Comparison of ENCODE assay signal across 8 mouse cellular contexts in genomic region chr1:95313393-95314228, GRCm38 (mm10). TPM values are rescaled to one million over a fixed set of nuclear protein-coding genes. Genes with fewer than 3 reads are reported as not detected.
DNase-seq lines count a peak whose midpoint lies in the region; ATAC-seq and TF ChIP-seq lines count a peak whose summit lies in the region.

Gene Fam174a, plus strand, starts transcription at chr1:95313623.

- peak; percentile 84 for TF ChIP-seq POLR2A in cortical plate, adult 2 months (IDR thresholded peaks at IDR 0.05; ENCODE audit: extremely low read depth, insufficient read depth, low read length)

- peak within 1 kb of the TSS; percentile 96 for H3K27ac ChIP-seq in cortical plate, adult 2 months (ENCODE audit: insufficient read depth, low read length)

- no peak for TF ChIP-seq CTCF in cortical plate, adult 2 months (IDR thresholded peaks at IDR 0.05; ENCODE audit: extremely low read depth, insufficient read depth, low read length)

- ATAC-seq in activated CD4-positive, CD25-positive, alpha-beta regulatory T cell, adult 4 months: peak; percentile 96

- no peaks in the 10 kb centered on the region for H3K9me3 ChIP-seq in megakaryocyte, embryonic 14.5 days

- peak within 1 kb of the TSS; percentile 62 for H3K4me3 ChIP-seq in cortical plate, adult 2 months (ENCODE audit: insufficient read depth, low read length)
- H3K4me3 ChIP-seq in megakaryocyte, embryonic 14.5 days (replicated peaks): peak within 1 kb of the TSS; percentile 100

- no peaks in the 10 kb centered on the region for H3K36me3 ChIP-seq in megakaryocyte, embryonic 14.5 days (replicated peaks; ENCODE audit: low read length)

- no peaks in the 10 kb centered on the region for H3K27me3 ChIP-seq in megakaryocyte, embryonic 14.5 days (replicated peaks)

- peaks cover 5% of the 10 kb centered on the region; the same call in 1 of the 2 replicates for H3K4me1 ChIP-seq in cortical plate, adult 2 months (ENCODE audit: control insufficient read depth, insufficient read depth, low read length)
- H3K4me1 ChIP-seq in megakaryocyte, embryonic 14.5 days: peaks cover 45% of the 10 kb centered on the region

- DNase-seq in gastrocnemius, adult 8-10 months (ENCODE audit: low spot score in 2 of 2): peak; percentile 85 to 91
- DNase-seq in hindlimb bud, embryonic 11.5 days (ENCODE audit: extremely low spot score, low read depth, low spot score): peak; percentile 57
- DNase-seq in left cerebral cortex, adult 8-10 months (ENCODE audit: low spot score in 2 of 2): peak; percentile 78 to 91
- DNase-seq in right cerebral cortex, postnatal 10 days (ENCODE audit: low spot score in 2 of 2): peak; percentile 96 to 97
- peak; percentile 89 for DNase-seq in urinary bladder, postnatal 25 days (ENCODE audit: low spot score)

RNA-seq across cellular contexts. Expression of gene Fam174a, which starts in this region (rescaled TPM):
- polyA plus RNA-seq in activated CD4-positive, CD25-positive, alpha-beta regulatory T cell, adult 4 months (2017; shearing (Covaris generic)): 1 to 10 TPM; 2.2 to 3.4 TPM
- 44.9 and 47.6 TPM in 2 replicates for polyA plus RNA-seq in cortical plate, adult 2 months (2012; rRNA removed)
- total RNA-seq in gastrocnemius, adult 8-10 months (2022): 10 to 100 TPM; 34.8 to 41.4 (median 38.1) TPM
- total RNA-seq in left cerebral cortex, adult 8-10 months (2022): 10 to 100 TPM; 32.5 to 40.3 (median 37.8) TPM
- polyA plus RNA-seq in megakaryocyte, embryonic 14.5 days (2012; ENCODE audit: insufficient read depth, low replicate concordance): 20.8 and 49.7 TPM in 2 replicates

Comparison
In these comparisons a context has a peak if more than half of its experiments do, and no peak if none do; other contexts are left out.
1. Peak in every context shown above with its lines: DNase-seq, ATAC-seq, H3K4me3 ChIP-seq and H3K27ac ChIP-seq.